Mouse (Mus musculus) left cerebral cortex, adult 8-10 months (tissue): ENCODE data around the gene Gm12394. TPM values are rescaled to one million over a fixed set of nuclear protein-coding genes. Genes with fewer than 3 reads are reported as not detected.
"Not testable (repeated sequence)": the region's sequence is repeated elsewhere in the genome, so short reads cannot be mapped to it uniquely, and the experiment has no call there.

Source experiments
- DNase-seq, 2 experiments: peaks; one replicate each; pipeline ENCODE4 v3.0.0; 2022; ENCODE audit warnings: low spot score in 2 of 2
- total RNA-seq, 4 experiments: library from RNA; stranded (reverse); gene quantifications; 2 replicates each; pipeline ENCODE4 v1.2.4; 2022

Gm12394 gene
- total RNA-seq, 4 experiments from 2014 or later, result 1.8 to 2.2 (median 2.1) TPM

- DNase-seq, result not testable (repeated sequence)
Measured at GRCm38 (mm10) chr4:42863487-42863886, 6.9 kb upstream of the Gm12394 start.

- not testable (repeated sequence) for DNase-seq
Measured at GRCm38 (mm10) chr4:42860483-42860882, 3.9 kb upstream of the Gm12394 start.

- not testable (repeated sequence) for DNase-seq
Measured at GRCm38 (mm10) chr4:42853788-42854187, 2.8 kb downstream of the Gm12394 start, which contains the start of gene Fam205a1. Gene Fam205a1, minus strand, starts transcription at chr4:42853888.

GRCm38 (mm10) chr4:42773893-42774292 is 82.7 kb downstream of the Gm12394 start, which contains the start of gene Ccl21a:
Gene Ccl21a, minus strand, starts transcription at chr4:42773993.
- not testable (repeated sequence) for DNase-seq

- DNase-seq, result not testable (repeated sequence)
Measured at GRCm38 (mm10) chr4:42756477-42756876, 100.1 kb downstream of the Gm12394 start, which contains the start of gene Ccl19. Gene Ccl19, minus strand, starts transcription at chr4:42756577.

- DNase-seq, result not testable (repeated sequence)
Measured at GRCm38 (mm10) chr4:42735245-42735644, 121.3 kb downstream of the Gm12394 start, which contains the start of gene 4930578G10Rik. Gene 4930578G10Rik, plus strand, starts transcription at chr4:42735545.

Other genes starting within 250 kb of the Gm12394 start
- not detected for gene Gm10591, start 244.6 kb downstream of the Gm12394 start, total RNA-seq
- gene Gm2564, start 227.1 kb downstream of the Gm12394 start, total RNA-seq, result 10 to 100 TPM; 12.8 to 17.7 (median 15.2) TPM
- 1 to 10 TPM; 2.5 to 5.8 (median 3.6) TPM for gene Ccl27b, start 201.5 kb downstream of the Gm12394 start, total RNA-seq
- gene Il11ra2, start 194.9 kb downstream of the Gm12394 start, total RNA-seq, result under 1 TPM in 1 of 4 experiments, not detected in 3; 0.30 TPM
- 1 to 10 TPM; 2.7 to 3.2 (median 2.9) TPM for gene 4930578G10Rik, start 121.2 kb downstream of the Gm12394 start, total RNA-seq
- gene Ccl19, start 100.2 kb downstream of the Gm12394 start, total RNA-seq, result under 1 TPM in 1 of 4 experiments, not detected in 3; 0.84 TPM
- gene Ccl21a, start 82.8 kb downstream of the Gm12394 start, total RNA-seq, result not detected
- gene Fam205a1, start 2.9 kb downstream of the Gm12394 start, total RNA-seq, result under 1 TPM in 2 of 4 experiments, not detected in 2; 0.11 to 0.14 TPM
- 1 to 10 TPM; 1.3 to 2.4 (median 1.7) TPM for gene Fam205c, start 17.5 kb upstream of the Gm12394 start, total RNA-seq
- 100 to 1,000 TPM; 321 to 373 (median 328) TPM for gene Phf24, start 59.9 kb upstream of the Gm12394 start, total RNA-seq
- gene Dnajb5, start 93.0 kb upstream of the Gm12394 start, total RNA-seq, result 100 to 1,000 TPM; 118 to 162 (median 149) TPM
- gene 1700022I11Rik, start 112.8 kb upstream of the Gm12394 start, total RNA-seq, result not detected
- 100 to 1,000 TPM; 173 to 199 (median 188) TPM for gene Vcp, start 143.7 kb upstream of the Gm12394 start, total RNA-seq
- gene Fancg, start 153.7 kb upstream of the Gm12394 start, total RNA-seq, result 10 to 100 TPM; 12.5 to 14.6 (median 13.7) TPM
- gene Pigo, start 169.0 kb upstream of the Gm12394 start, total RNA-seq, result 10 to 100 TPM; 23.1 to 31.2 (median 25.2) TPM
- 100 to 1,000 TPM in 3 of 4 experiments, 10 to 100 TPM in 1; 97.3 to 121 (median 114) TPM for gene Stoml2, start 174.9 kb upstream of the Gm12394 start, total RNA-seq
- 10 to 100 TPM; 32.3 to 44.5 (median 37.2) TPM for gene Fam214b, start 189.4 kb upstream of the Gm12394 start, total RNA-seq
- 10 to 100 TPM; 43.9 to 50.8 (median 48.2) TPM for gene Unc13b, start 202.2 kb upstream of the Gm12394 start, total RNA-seq